Mouse (Mus musculus) erythroblast, embryonic 14.5 days (primary cell): ENCODE data around the gene Wdr81.

Source experiments
- GATA1 ChIP-seq: IDR thresholded peaks from 2 replicates; pipeline ENCODE4 v1.6.1; 2012; ENCODE audit warnings: low read length, inconsistent platforms, mixed read lengths
- TAL1 ChIP-seq: IDR thresholded peaks from 3 replicates; pipeline ENCODE4 v1.6.1; 2012; ENCODE audit warnings: low read length, inconsistent platforms, mixed read lengths

DNA sequence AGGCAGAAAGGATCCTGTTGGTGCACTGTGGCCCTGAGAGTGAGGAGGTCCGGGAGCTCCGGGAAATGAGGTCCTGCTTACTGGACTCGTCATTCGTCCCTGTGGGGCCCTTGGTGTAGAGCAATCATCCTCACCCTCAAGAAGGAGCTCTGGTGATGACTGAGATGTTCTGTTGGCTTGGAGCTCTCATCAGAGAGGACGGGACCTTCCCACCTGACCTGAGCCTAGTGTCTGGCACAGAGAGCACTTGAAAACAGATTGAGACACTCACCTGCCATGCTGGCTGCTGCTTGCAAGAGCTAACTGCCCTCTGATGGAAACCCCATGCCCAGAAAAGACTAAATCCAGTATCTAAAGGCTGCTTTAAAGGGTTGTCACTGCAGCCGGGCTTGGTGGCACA is 49.7 kb downstream of the Wdr81 start:
- TF ChIP-seq TAL1: no peak
- no peak for TF ChIP-seq GATA1
